Mouse (Mus musculus) frontal cortex, postnatal 10 days (tissue): ENCODE results near the gene Fryl.

Experiments used
- DNase-seq, 2 experiments: peaks; one replicate each; pipeline ENCODE4 v3.0.0; 2022; ENCODE audit warnings: low spot score in 2 of 2, mixed read lengths in 1 of 2

Fryl gene

DNA sequence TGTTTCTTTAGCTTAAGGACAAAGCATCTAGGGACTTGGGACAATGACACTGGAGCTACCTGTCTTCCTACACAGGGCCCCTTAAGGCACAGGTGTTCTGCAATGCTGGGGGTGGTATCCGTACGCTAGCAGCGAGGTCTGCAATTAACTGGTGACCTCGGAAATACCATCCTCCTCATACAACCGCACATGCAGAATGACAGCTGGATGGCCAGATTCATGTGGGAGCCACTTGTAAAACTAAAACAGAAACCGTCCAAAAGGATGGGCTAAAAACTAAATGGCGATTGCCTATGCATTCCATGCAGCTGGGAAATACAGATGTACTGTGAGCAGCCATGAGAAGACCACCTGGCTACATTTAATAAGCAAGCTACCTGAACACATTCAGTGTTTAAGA is 34.6 kb downstream of the Fryl start:
- no peak for DNase-seq

DNA sequence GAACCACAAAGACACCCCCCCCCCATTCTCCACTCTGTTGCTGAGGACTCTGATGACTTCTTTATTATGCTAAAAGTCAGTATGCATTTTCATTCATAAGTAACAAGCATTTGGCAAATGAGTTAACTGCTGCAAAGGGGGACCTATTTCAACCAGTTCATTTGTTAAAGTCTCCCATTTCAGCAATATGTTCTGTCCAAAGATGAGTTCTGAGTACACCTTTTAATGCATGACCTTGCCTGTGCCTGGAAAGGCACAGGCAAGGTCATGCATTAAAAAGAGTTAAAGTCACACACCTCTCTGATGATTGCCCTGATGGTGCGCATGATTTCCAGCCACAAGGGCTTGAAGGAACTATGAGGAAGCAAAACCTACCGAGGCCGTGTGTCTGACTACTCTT is 36.7 kb downstream of the Fryl start:
- DNase-seq: no peak

DNA sequence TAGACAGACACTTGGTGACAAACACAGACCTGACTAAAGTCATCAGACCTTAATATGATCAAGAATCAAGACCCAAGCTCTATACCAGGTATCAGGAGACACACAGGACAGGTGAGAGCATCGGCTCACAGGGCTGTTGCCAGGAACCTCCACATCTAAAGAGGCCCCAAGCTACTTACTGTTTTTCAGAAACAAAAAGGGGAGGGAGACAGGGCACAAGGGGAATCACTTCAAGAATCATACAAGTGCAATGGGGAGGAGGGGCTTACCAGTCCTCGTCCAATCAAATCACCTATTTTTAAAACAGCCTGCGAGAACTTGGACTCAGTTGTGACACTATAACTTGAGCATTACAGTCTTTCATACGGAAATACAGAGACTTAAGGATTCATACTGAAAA is 38.4 kb downstream of the Fryl start:
- DNase-seq: no peak

GRCm38 (mm10) chr5:73217116-73217515 is 39.3 kb downstream of the Fryl start:
- DNase-seq: no peak

DNA sequence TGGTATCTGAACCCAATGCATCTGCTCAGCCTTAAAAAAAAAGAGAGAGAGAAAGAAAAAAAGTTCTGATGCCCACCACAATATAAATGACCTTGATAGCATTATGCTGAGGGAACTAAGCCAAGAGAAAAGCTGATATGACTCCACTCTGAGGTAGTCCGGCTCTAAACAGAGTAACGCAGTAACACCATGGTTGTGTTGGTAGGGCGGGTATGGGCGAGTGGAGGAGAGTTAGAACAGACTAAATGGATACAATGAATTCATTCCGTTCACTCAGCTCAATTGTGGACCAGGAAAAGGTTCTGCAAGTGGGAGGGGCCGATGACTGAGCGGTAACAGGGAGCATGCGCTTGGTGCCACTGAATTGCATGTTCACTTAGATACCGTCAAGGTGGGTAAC is 40.4 kb downstream of the Fryl start:
- no peak for DNase-seq

- no peak for DNase-seq
Measured at GRCm38 (mm10) chr5:73212446-73212845, 44.0 kb downstream of the Fryl start.

GRCm38 (mm10) chr5:73211961-73212360 is 44.5 kb downstream of the Fryl start:
- no peak for DNase-seq

GRCm38 (mm10) chr5:73210971-73211315 is 45.5 kb downstream of the Fryl start:
- DNase-seq: no peak

DNA sequence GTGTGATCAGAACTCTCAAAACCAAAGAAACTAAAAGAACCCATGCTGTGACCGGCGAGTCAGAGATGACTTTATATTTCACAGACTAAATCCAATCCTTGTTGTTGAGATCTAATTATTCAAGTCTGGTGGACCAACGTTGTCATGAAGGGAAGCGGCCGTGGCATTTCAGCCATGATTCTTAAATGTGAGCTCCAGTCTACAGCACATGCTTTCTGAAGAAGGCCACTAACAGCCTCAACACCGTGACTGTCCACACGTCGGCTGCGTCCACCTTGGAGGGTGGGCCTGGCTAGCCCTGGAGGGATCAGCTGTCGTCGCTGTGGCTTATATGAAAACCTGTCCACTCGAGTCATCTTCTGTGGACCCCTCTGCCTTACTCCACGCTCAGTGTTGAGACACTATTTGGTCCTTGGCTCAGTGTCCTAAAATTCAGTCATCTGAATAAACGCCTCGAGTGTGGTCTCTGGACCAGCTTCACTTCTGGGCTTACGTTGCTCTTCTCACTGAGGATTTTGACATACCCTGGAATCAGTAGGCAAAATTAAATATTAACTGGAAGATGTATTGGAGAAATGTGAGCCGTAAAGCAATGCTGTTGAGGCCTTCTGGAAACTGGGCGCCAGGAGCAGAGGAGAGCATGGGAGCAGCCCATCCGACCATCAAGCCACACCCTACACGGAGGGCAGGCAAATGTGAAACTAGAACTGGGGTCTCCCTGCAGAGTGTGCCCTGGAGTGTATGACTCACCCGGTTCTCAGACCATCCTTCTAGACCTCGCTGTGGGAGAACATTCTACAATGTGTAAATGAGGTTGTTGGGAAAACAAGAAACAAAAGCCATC is 46.1 kb downstream of the Fryl start:
- DNase-seq: no peak

DNA sequence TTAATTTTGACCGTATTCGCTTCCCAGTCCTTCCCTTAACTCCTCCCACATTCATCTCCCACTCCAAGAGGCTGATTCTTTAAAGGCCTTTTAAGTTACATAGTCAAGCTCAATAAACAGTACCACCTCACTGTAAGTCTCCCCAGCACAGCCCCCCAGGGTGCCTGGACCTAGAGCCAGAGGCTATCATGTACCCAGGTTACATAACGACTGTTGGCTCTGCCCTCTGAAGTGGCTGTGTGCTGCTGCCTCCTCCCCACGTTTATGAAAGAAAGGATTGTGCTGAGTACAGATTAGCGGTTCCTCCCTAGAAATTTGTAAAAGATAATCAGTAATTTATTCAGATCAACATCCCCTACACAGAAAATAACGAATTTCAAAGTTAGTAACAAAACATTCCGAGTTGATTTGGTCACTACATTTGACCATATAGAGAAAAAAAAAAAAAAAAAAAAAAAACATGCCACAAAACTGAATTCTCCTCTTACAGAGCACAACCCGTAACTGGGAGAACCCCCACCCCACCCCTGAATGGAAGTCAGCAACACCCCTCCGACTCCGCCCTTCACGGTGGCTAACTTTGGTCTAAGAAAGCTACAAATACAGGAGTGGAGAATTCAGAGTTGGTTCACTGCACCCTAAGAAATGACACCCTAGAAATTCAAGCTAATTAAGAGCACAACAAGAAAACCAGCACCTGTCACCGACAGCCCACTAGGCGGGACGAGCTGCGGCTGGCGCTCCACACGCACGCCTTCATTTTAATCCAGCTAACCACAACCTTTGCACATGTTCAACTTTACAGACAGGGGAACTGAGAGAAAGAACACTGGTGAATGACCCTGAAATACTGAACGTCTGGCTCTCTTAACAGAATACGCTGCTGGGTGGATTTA is 47.0 kb downstream of the Fryl start:
- no peak for DNase-seq

- no peak for DNase-seq
Measured at GRCm38 (mm10) chr5:73208645-73209044, 47.8 kb downstream of the Fryl start.

GRCm38 (mm10) chr5:73206722-73207121 is 49.7 kb downstream of the Fryl start:
- DNase-seq: no peak

- no peak for DNase-seq
Measured at GRCm38 (mm10) chr5:73205996-73206629, 50.3 kb downstream of the Fryl start.

DNA sequence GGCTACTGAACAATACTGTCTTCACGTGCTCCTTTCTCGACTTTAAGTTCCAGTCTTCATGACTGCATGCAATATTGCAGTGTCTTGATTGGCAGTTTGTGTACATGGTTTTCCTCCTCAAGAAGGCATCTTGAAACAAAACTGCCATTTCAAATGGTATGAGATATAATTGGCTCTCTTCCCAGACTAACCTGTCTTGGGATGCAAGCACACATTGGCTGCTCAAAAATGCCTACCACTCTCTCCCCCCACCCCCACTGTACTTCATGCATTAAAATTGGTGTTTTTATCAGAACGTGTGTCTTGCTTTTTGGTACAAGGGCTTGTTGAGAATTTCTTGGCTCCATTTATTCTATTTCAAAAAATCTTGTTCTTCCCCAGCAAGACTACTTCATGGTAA is 51.4 kb downstream of the Fryl start:
- no peak for DNase-seq

DNA sequence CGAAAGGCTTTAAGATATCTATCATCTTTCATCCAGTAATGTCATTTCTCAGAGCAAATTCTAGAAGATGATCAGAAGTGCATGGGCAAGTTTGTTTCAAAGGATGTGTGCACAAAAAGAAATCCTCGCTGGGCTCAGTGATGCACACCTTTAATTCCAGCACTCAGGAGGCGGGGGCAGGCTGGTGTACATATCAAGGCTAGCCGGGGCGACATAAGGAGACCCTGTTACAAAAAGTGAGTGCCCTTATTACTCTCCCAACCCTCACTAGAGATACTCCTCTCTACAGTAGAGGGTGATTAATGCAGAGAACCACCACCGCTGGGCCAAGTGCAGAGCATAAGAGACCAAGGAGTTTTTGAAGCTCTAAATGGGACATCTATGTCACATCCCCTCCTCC is 53.9 kb downstream of the Fryl start:
- no peak for DNase-seq

DNA sequence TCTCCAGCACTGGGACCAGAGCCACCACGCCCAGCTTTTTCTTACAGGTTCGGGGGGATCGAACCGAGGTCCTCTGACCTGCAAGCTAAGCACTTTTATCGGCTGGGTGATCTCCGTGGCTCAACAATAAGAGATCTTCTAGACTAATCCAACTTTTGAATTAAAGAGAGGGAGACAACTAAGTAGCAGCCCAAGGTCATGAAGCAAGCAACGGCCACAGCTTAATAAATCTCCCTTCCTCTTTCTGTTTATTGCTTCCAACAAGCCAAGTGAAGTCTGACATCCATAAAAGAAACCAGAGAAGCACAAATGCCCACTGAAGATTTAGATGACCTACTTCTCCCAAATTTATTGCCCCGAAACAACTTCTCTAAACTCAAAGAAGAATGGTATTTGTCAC is 54.3 kb downstream of the Fryl start:
- no peak for DNase-seq

- DNase-seq: no peak
Measured at GRCm38 (mm10) chr5:73200387-73201384, 55.7 kb downstream of the Fryl start.

- DNase-seq: no peak
Measured at GRCm38 (mm10) chr5:73199586-73199985, 56.8 kb downstream of the Fryl start.

- no peak for DNase-seq
Measured at GRCm38 (mm10) chr5:73198690-73199089, 57.7 kb downstream of the Fryl start.

- no peak for DNase-seq
Measured at GRCm38 (mm10) chr5:73197796-73198195, 58.6 kb downstream of the Fryl start.

DNA sequence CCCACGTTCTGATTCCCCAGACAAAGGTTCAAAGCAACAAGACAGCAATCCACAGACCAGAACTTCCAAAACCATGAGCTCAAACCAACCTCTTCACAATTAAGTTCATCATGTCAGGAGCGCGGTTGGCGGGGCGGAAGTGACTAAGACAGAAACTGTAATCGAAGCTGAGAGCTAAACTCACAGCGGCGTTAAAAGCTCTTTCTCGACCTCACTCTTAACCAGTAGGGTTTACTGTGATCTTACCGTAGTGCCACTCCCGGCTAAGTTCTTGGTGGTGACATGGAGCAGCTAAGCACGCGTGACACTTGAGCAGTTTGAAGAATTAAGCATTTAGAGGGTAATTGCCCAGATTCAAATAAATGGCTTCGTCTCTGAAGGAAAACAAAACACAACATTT is 61.7 kb downstream of the Fryl start:
- DNase-seq: no peak
